Mouse (Mus musculus) neural tube, embryonic 12.5 days (tissue): ENCODE measurements around the gene Ccdc102a. TPM values are rescaled to one million over a fixed set of nuclear protein-coding genes. Genes with fewer than 3 reads are reported as not detected.

Source experiments
- ATAC-seq: fragments of 200-750 bp; cut with Nextera tagmentation; 2 replicates; pipeline ENCODE4 v1.8.0; 2017; ENCODE audit warnings: low read depth, mild to moderate bottlenecking, moderate TSS enrichment, moderate library complexity; ENCODE audit not compliant: low FRiP score
- H3K27ac ChIP-seq: fragments of 300-500 bp; sonication (generic); 2 replicates; pipeline ENCODE4 v1.5.1; 2016
- H3K27me3 ChIP-seq: fragments of 300-500 bp; sonication (generic); replicated peaks from 2 replicates; pipeline ENCODE4 v1.6.1; 2016; ENCODE audit warnings: mild to moderate bottlenecking
- H3K36me3 ChIP-seq: fragments of 300-500 bp; sonication (generic); 2 replicates; pipeline ENCODE4 v1.6.1; 2016; ENCODE audit warnings: mild to moderate bottlenecking
- H3K4me1 ChIP-seq: fragments of 300-500 bp; sonication (generic); 2 replicates; pipeline ENCODE4 v1.6.1; 2016
- H3K4me2 ChIP-seq: fragments of 300-500 bp; sonication (generic); replicated peaks from 2 replicates; pipeline ENCODE4 v1.6.1; 2016; ENCODE audit warnings: mild to moderate bottlenecking
- H3K4me3 ChIP-seq: fragments of 300-500 bp; sonication (generic); 2 replicates; pipeline ENCODE4 v1.5.1; 2016
- H3K9ac ChIP-seq: fragments of 300-500 bp; sonication (generic); 2 replicates; pipeline ENCODE4 v1.6.1; 2016; ENCODE audit warnings: mild to moderate bottlenecking
- H3K9me3 ChIP-seq: fragments of 300-500 bp; sonication (generic); 2 replicates; pipeline ENCODE4 v1.6.1; 2016; ENCODE audit warnings: mild to moderate bottlenecking
- WGBS: fragments of 180-500 bp; shearing (Covaris S2); methylation state at CpG from one replicate; pipeline ENCODE4 v1.1.7; 2016; 5-methylcytosine and 5-hydroxymethylcytosine counted together
- polyA plus RNA-seq: library from polyadenylated mRNA; unstranded; fragments of >200 nt; fragmentation: Nextera tagmentation; extraction: Ambion mirVana; gene quantifications from 2 replicates; pipeline ENCODE4 v1.2.1, GENCODE M21; 2016

Gene Ccdc102a
- polyA plus RNA-seq, 1 experiment from 2014 or later = 18.9 TPM

DNA sequence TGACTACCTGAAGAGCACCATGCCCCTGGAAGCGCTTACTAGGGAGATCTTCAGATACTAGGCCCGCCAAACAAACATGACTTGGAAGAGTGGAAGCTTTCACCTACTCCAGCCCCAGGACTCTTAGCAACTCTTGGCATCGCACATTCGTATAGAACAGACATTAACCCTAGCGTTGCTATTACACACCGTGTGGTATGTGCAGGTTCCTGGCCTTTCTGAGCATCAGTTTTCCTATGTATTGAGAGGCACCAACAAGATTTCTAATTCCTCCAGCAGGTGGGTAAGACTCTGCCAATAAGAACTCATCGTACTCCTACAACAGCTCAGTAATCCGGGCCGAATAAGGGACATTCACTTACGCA is 956 bp downstream of the Ccdc102a start:
- peaks cover 31% of the 10 kb centered on the region for H3K4me1 ChIP-seq
- H3K9ac ChIP-seq = 0 out of 2 replicates have a peak overlapping the region, but pooled peaks have one; percentile 6
- peaks cover 38% of the 10 kb centered on the region for H3K27me3 ChIP-seq
- peak overlapping the region; percentile 64 for H3K4me3 ChIP-seq
- H3K27ac ChIP-seq = no peak overlapping the region
- H3K4me2 ChIP-seq = peak overlapping the region; percentile 88
- no peak; the same call in 1 of the 2 replicates for ATAC-seq
- 17% methylated on average over 10 of the region's 10 CpGs for WGBS
- no peaks in the 10 kb centered on the region for H3K36me3 ChIP-seq
- H3K9me3 ChIP-seq = no peaks in the 10 kb centered on the region

DNA sequence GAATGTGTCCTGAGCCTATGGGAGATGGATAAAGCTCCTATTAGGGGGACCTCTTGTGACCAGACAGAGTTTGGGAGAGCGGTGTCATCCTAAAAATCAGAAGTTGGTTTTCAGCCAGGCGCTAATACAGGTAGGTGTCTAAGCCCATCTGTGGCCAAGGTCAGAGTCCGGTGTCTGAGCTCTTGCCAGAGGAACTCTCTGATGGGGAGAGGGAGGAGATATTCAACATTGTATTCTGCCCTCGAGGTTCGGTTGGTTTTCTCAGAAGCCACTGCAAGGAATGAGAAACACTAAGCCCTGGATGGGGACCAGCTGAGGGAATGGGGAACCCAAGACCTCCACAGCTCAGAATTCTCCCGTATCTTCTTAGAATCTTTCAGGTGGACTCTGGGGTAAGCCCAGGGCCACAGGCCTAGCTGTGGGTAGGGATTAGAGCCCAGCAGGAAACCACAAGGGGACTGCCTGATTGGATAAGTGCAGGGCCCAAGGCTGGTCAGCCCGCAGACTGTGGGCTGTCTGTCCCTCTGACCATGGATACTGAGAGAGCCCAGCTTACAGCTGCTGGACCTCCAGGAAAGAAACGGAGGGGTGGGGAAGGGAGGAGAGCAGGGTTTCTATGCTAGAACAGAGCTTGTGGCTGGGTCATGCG is 1.5 kb downstream of the Ccdc102a start:
- Histone ChIP-seq H3K4me3 (no peak overlapping the region; the same call in 1 of the 2 replicates), H3K4me2 (peak overlapping the region; percentile 88), H3K9ac (0 out of 2 replicates have a peak overlapping the region, but pooled peaks have one; percentile 6), H3K4me1 (peaks cover 31% of the 10 kb centered on the region), H3K27ac (no peak overlapping the region), H3K27me3 (peaks cover 39% of the 10 kb centered on the region), H3K9me3 (no peaks in the 10 kb centered on the region), H3K36me3 (no peaks in the 10 kb centered on the region)
- no peak for ATAC-seq
- 60% methylated on average over 9 of the region's 9 CpGs for WGBS

GRCm38 (mm10) chr8:94914701-94915101 is 3.2 kb downstream of the Ccdc102a start:
- ATAC-seq = no peak
- peaks cover 39% of the 10 kb centered on the region for H3K27me3 ChIP-seq

DNA sequence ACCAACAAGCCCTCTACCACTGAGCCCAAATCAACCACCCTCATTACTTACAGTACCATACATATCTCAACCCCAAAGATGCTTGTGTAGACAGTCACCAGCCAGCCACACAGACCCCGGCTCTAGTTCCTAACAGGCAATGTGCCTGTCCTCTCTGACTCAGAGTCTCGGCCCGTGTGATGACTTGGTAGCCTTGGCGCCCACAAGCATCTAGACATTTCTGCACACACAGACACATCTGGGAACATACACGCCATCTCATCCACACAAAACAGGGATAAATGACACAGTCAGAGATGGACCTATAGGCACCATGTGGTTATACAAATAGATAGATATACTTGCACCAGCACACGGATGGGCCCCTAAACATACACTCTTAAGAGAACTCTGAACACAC is 3.6 kb downstream of the Ccdc102a start:
- H3K4me3 ChIP-seq = no peak overlapping the region
- 85% methylated on average over 6 of the region's 6 CpGs for WGBS
- H3K9me3 ChIP-seq = no peaks in the 10 kb centered on the region
- H3K27ac ChIP-seq = no peak overlapping the region
- peaks cover 31% of the 10 kb centered on the region for H3K4me1 ChIP-seq
- no peak overlapping the region for H3K9ac ChIP-seq
- peaks cover 39% of the 10 kb centered on the region for H3K27me3 ChIP-seq
- no peaks in the 10 kb centered on the region for H3K36me3 ChIP-seq
- no peak for ATAC-seq
- H3K4me2 ChIP-seq = no peak overlapping the region

More at GRCm38 (mm10) chr8:94914701-94915101, 3.2 kb downstream of the Ccdc102a start:
- WGBS = 71% methylated on average over 3 of the region's 3 CpGs
- peaks cover 31% of the 10 kb centered on the region for H3K4me1 ChIP-seq
- no peak overlapping the region for H3K4me3 ChIP-seq
- no peak overlapping the region for H3K9ac ChIP-seq
- H3K9me3 ChIP-seq = no peaks in the 10 kb centered on the region
- no peak overlapping the region for H3K27ac ChIP-seq
- no peak overlapping the region for H3K4me2 ChIP-seq
- H3K36me3 ChIP-seq = no peaks in the 10 kb centered on the region

GRCm38 (mm10) chr8:94913061-94913660 is 4.7 kb downstream of the Ccdc102a start:
- WGBS = 6% methylated on average over 77 of the region's 77 CpGs

DNA sequence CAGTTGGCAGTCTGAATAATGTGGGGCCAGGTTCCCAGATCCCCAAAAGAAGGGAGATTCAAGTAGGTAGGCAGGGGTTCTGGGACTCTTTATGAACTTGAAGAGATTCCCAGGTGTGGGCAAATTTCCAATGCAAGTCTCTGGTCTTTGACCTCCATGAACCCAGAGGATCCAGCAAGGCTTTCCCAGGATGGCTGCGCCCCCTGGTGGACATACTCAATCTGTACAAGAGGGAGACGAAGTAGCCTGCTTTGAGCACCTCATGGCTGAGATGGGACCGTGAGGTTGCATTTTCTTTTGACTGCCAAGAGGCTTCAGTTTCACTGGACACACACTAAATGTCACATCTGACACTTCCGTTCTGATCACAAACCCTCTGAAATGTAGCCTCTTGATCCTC is 9.1 kb downstream of the Ccdc102a start:
- no peak overlapping the region for H3K4me3 ChIP-seq
- no peak for ATAC-seq
- no peak overlapping the region for H3K4me2 ChIP-seq
- H3K4me1 ChIP-seq = peaks cover 15% of the 10 kb centered on the region
- peaks cover 20% of the 10 kb centered on the region for H3K27me3 ChIP-seq
- no peaks in the 10 kb centered on the region for H3K36me3 ChIP-seq
- WGBS = 10% methylated on average over 4 of the region's 4 CpGs
- H3K9me3 ChIP-seq = no peaks in the 10 kb centered on the region
- no peak overlapping the region for H3K27ac ChIP-seq
- H3K9ac ChIP-seq = no peak overlapping the region

More at GRCm38 (mm10) chr8:94913061-94913660, 4.7 kb downstream of the Ccdc102a start:
- H3K36me3 ChIP-seq = no peaks in the 10 kb centered on the region
- peaks cover 30% of the 10 kb centered on the region for H3K4me1 ChIP-seq
- H3K27me3 ChIP-seq = peaks cover 39% of the 10 kb centered on the region
- peak overlapping the region; percentile 89 for H3K4me2 ChIP-seq
- H3K9ac ChIP-seq = peak overlapping the region; percentile 51
- no peaks in the 10 kb centered on the region for H3K9me3 ChIP-seq
- peak; percentile 76 for ATAC-seq
- H3K4me3 ChIP-seq = peak overlapping the region; percentile 43
- no peak overlapping the region for H3K27ac ChIP-seq

- no peak overlapping the region for H3K9ac ChIP-seq
- H3K4me3 ChIP-seq = no peak overlapping the region
- H3K36me3 ChIP-seq = no peaks in the 10 kb centered on the region
- H3K4me1 ChIP-seq = peaks cover 12% of the 10 kb centered on the region
- no peak overlapping the region for H3K4me2 ChIP-seq
- no peak overlapping the region for H3K27ac ChIP-seq
- no peak for ATAC-seq
- WGBS = 92% methylated on average over 18 of the region's 18 CpGs
- H3K27me3 ChIP-seq = peaks cover 9% of the 10 kb centered on the region
- no peaks in the 10 kb centered on the region for H3K9me3 ChIP-seq
These were observed 10.2 kb downstream of the Ccdc102a start for GRCm38 (mm10) chr8:94907591-94908300.

GRCm38 (mm10) chr8:94904450-94905175 is 13.3 kb downstream of the Ccdc102a start:
- H3K36me3 ChIP-seq = no peaks in the 10 kb centered on the region
- no peak for ATAC-seq
- 81% methylated on average over 12 of the region's 12 CpGs for WGBS
- peaks cover 27% of the 10 kb centered on the region for H3K4me1 ChIP-seq
- H3K9me3 ChIP-seq = no peaks in the 10 kb centered on the region
- no peak overlapping the region for H3K9ac ChIP-seq
- no peak overlapping the region for H3K4me3 ChIP-seq
- no peak overlapping the region for H3K4me2 ChIP-seq
- no peak overlapping the region for H3K27ac ChIP-seq
- no peaks in the 10 kb centered on the region for H3K27me3 ChIP-seq

GRCm38 (mm10) chr8:94903709-94904108 is 14.2 kb downstream of the Ccdc102a start:
- Histone ChIP-seq H3K9me3 (no peaks in the 10 kb centered on the region), H3K4me2 (no peak overlapping the region; the same call in 1 of the 2 replicates), H3K27me3 (no peaks in the 10 kb centered on the region), H3K4me1 (peaks cover 36% of the 10 kb centered on the region), H3K36me3 (no peaks in the 10 kb centered on the region), H3K27ac (no peak overlapping the region), H3K9ac (no peak overlapping the region), H3K4me3 (no peak overlapping the region)
- ATAC-seq = peak; percentile 52; the same call in 1 of the 2 replicates
- 31% methylated on average over 12 of the region's 12 CpGs for WGBS

DNA sequence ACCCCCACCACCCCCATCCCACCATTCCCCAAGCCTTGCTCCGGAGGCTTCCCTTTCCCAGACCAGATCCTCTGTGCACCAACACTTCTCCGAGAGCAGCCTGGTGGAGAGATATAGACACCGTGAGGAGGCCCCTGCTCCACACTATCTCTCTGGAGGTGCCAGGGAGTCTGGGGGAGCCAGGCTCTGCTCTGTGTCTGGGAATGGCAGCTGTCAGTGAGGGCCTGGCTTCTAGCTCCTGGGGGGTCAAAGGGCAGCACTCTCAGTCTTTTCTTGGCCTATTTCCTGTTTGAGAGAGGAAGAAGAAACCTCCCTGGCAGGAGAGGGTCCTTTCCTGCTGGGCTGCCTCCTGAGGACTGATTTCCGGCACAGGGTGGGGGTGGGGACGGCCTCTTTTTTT is 16.9 kb downstream of the Ccdc102a start:
- no peak overlapping the region for H3K27ac ChIP-seq
- no peak overlapping the region for H3K4me3 ChIP-seq
- H3K27me3 ChIP-seq = no peaks in the 10 kb centered on the region
- no peak overlapping the region for H3K9ac ChIP-seq
- no peaks in the 10 kb centered on the region for H3K9me3 ChIP-seq
- no peaks in the 10 kb centered on the region for H3K36me3 ChIP-seq
- H3K4me1 ChIP-seq = peaks cover 36% of the 10 kb centered on the region
- H3K4me2 ChIP-seq = peak overlapping the region; percentile 9; the same call in 1 of the 2 replicates
- no peak for ATAC-seq
- 25% methylated on average over 5 of the region's 5 CpGs for WGBS

GRCm38 (mm10) chr8:94900617-94901016 is 17.3 kb downstream of the Ccdc102a start:
- no peak for ATAC-seq
- 16% methylated on average over 6 of the region's 6 CpGs for WGBS
- Histone ChIP-seq H3K9me3 (no peaks in the 10 kb centered on the region), H3K36me3 (no peaks in the 10 kb centered on the region), H3K4me1 (peaks cover 36% of the 10 kb centered on the region), H3K27me3 (no peaks in the 10 kb centered on the region), H3K4me3 (no peak overlapping the region), H3K27ac (no peak overlapping the region), H3K9ac (no peak overlapping the region), H3K4me2 (peak overlapping the region; percentile 9; the same call in 1 of the 2 replicates)

DNA sequence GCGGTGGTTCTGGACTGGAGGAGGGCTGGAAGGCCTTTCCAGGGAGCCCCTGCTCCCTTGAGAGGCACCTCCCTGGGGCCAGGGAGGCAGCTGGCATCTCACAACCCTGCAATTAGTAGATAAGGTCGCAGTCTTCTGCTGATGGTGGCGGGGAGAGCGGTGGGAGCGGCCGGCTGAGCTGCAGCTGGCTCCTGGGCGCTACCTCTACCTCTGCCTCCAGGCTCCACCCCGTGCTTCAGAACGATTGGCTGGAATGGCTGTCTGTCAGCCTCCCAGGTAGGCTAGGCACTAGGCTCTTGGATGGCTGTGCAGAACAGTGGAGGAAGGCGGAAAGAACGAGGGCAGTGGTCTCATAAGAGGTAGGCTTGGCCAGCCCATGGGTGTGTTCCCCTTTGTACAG is 18.6 kb downstream of the Ccdc102a start:
- Histone ChIP-seq H3K36me3 (no peaks in the 10 kb centered on the region), H3K4me1 (peaks cover 42% of the 10 kb centered on the region), H3K27ac (no peak overlapping the region), H3K4me2 (peak overlapping the region; percentile 31), H3K9me3 (no peaks in the 10 kb centered on the region), H3K27me3 (no peaks in the 10 kb centered on the region), H3K4me3 (no peak overlapping the region), H3K9ac (no peak overlapping the region)
- ATAC-seq = no peak
- WGBS = 13% methylated on average over 11 of the region's 11 CpGs
